Mouse (Mus musculus) forebrain, embryonic 14.5 days (tissue): ENCODE data around the gene Tbc1d10c. TPM values are rescaled to one million over a fixed set of nuclear protein-coding genes. Genes with fewer than 3 reads are reported as not detected.

Experiments
- ATAC-seq: fragments of 200-750 bp; cut with Nextera tagmentation; 2 replicates; pipeline ENCODE4 v1.8.0; 2017; ENCODE audit warnings: mild to moderate bottlenecking, moderate library complexity
- DNase-seq: peaks from one replicate; pipeline ENCODE4 v3.0.0-alpha.2; 2015; ENCODE audit warnings: low spot score
- H3K27ac ChIP-seq: fragments of 300-500 bp; sonication (generic); 2 replicates; pipeline ENCODE4 v1.5.1; 2014; ENCODE audit warnings: low read depth, mild to moderate bottlenecking, control low read depth, low read length, moderate library complexity
- H3K27me3 ChIP-seq: fragments of 300-500 bp; sonication (generic); replicated peaks from 2 replicates; pipeline ENCODE4 v1.6.1; 2014; ENCODE audit warnings: low read length, control low read depth, mixed read lengths; ENCODE audit not compliant: control insufficient read depth, insufficient read depth
- H3K36me3 ChIP-seq: fragments of 300-500 bp; sonication (generic); 2 replicates; pipeline ENCODE4 v1.6.1; 2014; ENCODE audit warnings: low read length, control low read depth; ENCODE audit not compliant: control insufficient read depth, insufficient read depth
- H3K4me1 ChIP-seq: fragments of 300-500 bp; sonication (generic); 2 replicates; pipeline ENCODE4 v1.6.1; 2014; ENCODE audit warnings: antibody characterized with exemption, low read length, control low read depth; ENCODE audit not compliant: control insufficient read depth, insufficient read depth
- H3K4me2 ChIP-seq: fragments of 300-500 bp; sonication (generic); 2 replicates; pipeline ENCODE4 v1.6.1; 2014; ENCODE audit warnings: mild to moderate bottlenecking, control low read depth, low read length
- H3K4me3 ChIP-seq: fragments of 300-500 bp; sonication (generic); 2 replicates; pipeline ENCODE4 v1.5.1; 2014; ENCODE audit warnings: low read depth, low read length, control low read depth
- H3K9ac ChIP-seq: fragments of 300-500 bp; sonication (generic); 2 replicates; pipeline ENCODE4 v1.6.1; 2014; ENCODE audit warnings: mild to moderate bottlenecking, low read length, control low read depth, moderate library complexity
- H3K9me3 ChIP-seq: fragments of 300-500 bp; sonication (generic); replicated peaks from 2 replicates; pipeline ENCODE4 v1.6.1; 2016; ENCODE audit warnings: low read length, control low read depth, mixed read lengths; ENCODE audit not compliant: control insufficient read depth
- WGBS: fragments of 180-500 bp; shearing (Covaris S2); extraction: QIAGEN DNeasy Blood & Tissue Kit; methylation state at CpG from one replicate; pipeline ENCODE4 v1.1.7; 2014; 5-methylcytosine and 5-hydroxymethylcytosine counted together
- polyA plus RNA-seq: library from polyadenylated mRNA; unstranded; fragments of >200 nt; fragmentation: Nextera tagmentation; extraction: Ambion mirVana; gene quantifications from 2 replicates; pipeline ENCODE4 v1.2.1, GENCODE M21; 2014

Gene Tbc1d10c
- polyA plus RNA-seq, 1 experiment from 2014 or later: 0.52 TPM

GRCm38 (mm10) chr19:4218784-4219183 lies 27.7 kb upstream of the Tbc1d10c start:
- Histone ChIP-seq H3K27ac (no peak overlapping the region), H3K9me3 (no peaks in the 10 kb centered on the region), H3K27me3 (peaks cover 26% of the 10 kb centered on the region), H3K36me3 (no peaks in the 10 kb centered on the region), H3K4me2 (no peak overlapping the region), H3K9ac (no peak overlapping the region), H3K4me1 (peaks cover 21% of the 10 kb centered on the region), H3K4me3 (no peak overlapping the region)
- 72% methylated on average over 1 of the region's 1 CpGs for WGBS
- ATAC-seq (no peak), DNase-seq (no peak)

- no peak for ATAC-seq
- Histone ChIP-seq H3K4me1 (peaks cover 21% of the 10 kb centered on the region), H3K27me3 (peaks cover 27% of the 10 kb centered on the region), H3K9ac (no peak overlapping the region), H3K36me3 (no peaks in the 10 kb centered on the region), H3K4me3 (no peak overlapping the region), H3K4me2 (no peak overlapping the region), H3K9me3 (no peaks in the 10 kb centered on the region), H3K27ac (no peak overlapping the region)
- WGBS: 84% methylated on average over 11 of the region's 11 CpGs
- DNase-seq: no peak
Measured at GRCm38 (mm10) chr19:4218293-4218692, 27.2 kb upstream of the Tbc1d10c start.

GRCm38 (mm10) chr19:4217855-4218254 lies 26.8 kb upstream of the Tbc1d10c start:
- no peak overlapping the region for H3K27ac ChIP-seq
- ATAC-seq (no peak), DNase-seq (no peak)
- 32% methylated on average over 3 of the region's 3 CpGs for WGBS
- H3K4me1 ChIP-seq: peaks cover 21% of the 10 kb centered on the region
- peaks cover 31% of the 10 kb centered on the region for H3K27me3 ChIP-seq
- H3K9ac ChIP-seq: no peak overlapping the region
- H3K4me3 ChIP-seq: no peak overlapping the region
- H3K36me3 ChIP-seq: no peaks in the 10 kb centered on the region
- no peaks in the 10 kb centered on the region for H3K9me3 ChIP-seq
- no peak overlapping the region for H3K4me2 ChIP-seq

GRCm38 (mm10) chr19:4217140-4217539 lies 26.1 kb upstream of the Tbc1d10c start:
- ATAC-seq: no peak
- H3K27me3 ChIP-seq: peaks cover 37% of the 10 kb centered on the region
- no peak for DNase-seq

GRCm38 (mm10) chr19:4216041-4216685 lies 25.1 kb upstream of the Tbc1d10c start:
- Histone ChIP-seq H3K9ac (peak overlapping the region; percentile 21; the same call in 1 of the 2 replicates), H3K4me3 (no peak overlapping the region), H3K9me3 (no peaks in the 10 kb centered on the region), H3K4me2 (0 out of 2 replicates have a peak overlapping the region, but pooled peaks have one; percentile 7), H3K27me3 (peaks cover 41% of the 10 kb centered on the region), H3K4me1 (peaks cover 21% of the 10 kb centered on the region), H3K36me3 (no peaks in the 10 kb centered on the region), H3K27ac (no peak overlapping the region)
- WGBS: 30% methylated on average over 14 of the region's 14 CpGs
- DNase-seq: peak; percentile 52
- no peak for ATAC-seq

More at GRCm38 (mm10) chr19:4217140-4217539, 26.1 kb upstream of the Tbc1d10c start:
- Histone ChIP-seq H3K9me3 (no peaks in the 10 kb centered on the region), H3K4me3 (no peak overlapping the region), H3K4me2 (no peak overlapping the region), H3K9ac (no peak overlapping the region), H3K27ac (no peak overlapping the region), H3K36me3 (no peaks in the 10 kb centered on the region), H3K4me1 (peaks cover 21% of the 10 kb centered on the region)
- 7% methylated on average over 5 of the region's 5 CpGs for WGBS

- Histone ChIP-seq H3K4me3 (peak overlapping the region; percentile 51), H3K9ac (peak overlapping the region; percentile 69), H3K36me3 (no peaks in the 10 kb centered on the region), H3K9me3 (no peaks in the 10 kb centered on the region), H3K4me2 (peak overlapping the region; percentile 94), H3K27me3 (peaks cover 41% of the 10 kb centered on the region), H3K4me1 (peaks cover 16% of the 10 kb centered on the region), H3K27ac (no peak overlapping the region)
- ATAC-seq (no peak), DNase-seq (no peak)
- 2% methylated on average over 13 of the region's 21 CpGs for WGBS
Measured at GRCm38 (mm10) chr19:4215451-4215840, 24.4 kb upstream of the Tbc1d10c start.

GRCm38 (mm10) chr19:4214771-4215450 lies 23.8 kb upstream of the Tbc1d10c start:
- Histone ChIP-seq H3K4me3 (peak overlapping the region; percentile 51), H3K36me3 (no peaks in the 10 kb centered on the region), H3K9me3 (no peaks in the 10 kb centered on the region), H3K4me2 (peak overlapping the region; percentile 94), H3K27me3 (peaks cover 41% of the 10 kb centered on the region), H3K9ac (peak overlapping the region; percentile 69), H3K4me1 (peaks cover 15% of the 10 kb centered on the region), H3K27ac (no peak overlapping the region)
- peak; percentile 32; the same call in 1 of the 2 replicates for ATAC-seq
- WGBS: under 1% methylated on average over 51 of the region's 81 CpGs
- DNase-seq: no peak

GRCm38 (mm10) chr19:4214071-4214770 lies 23.1 kb upstream of the Tbc1d10c start, which contains the start of the genes Clcf1 and AC109138.7:
Gene Clcf1 (plus strand): TSS chr19:4214238.
Gene AC109138.7 (plus strand): TSS chr19:4214357.
- H3K4me1 ChIP-seq: peaks cover 15% of the 10 kb centered on the region
- ATAC-seq (peak; percentile 61), DNase-seq (no peak)
- H3K36me3 ChIP-seq: no peaks in the 10 kb centered on the region
- H3K9me3 ChIP-seq: no peaks in the 10 kb centered on the region
- peaks cover 41% of the 10 kb centered on the region for H3K27me3 ChIP-seq
- H3K27ac ChIP-seq: no peak within 1 kb of the TSS
- peak within 1 kb of the TSS; percentile 51 for H3K4me3 ChIP-seq
- H3K9ac ChIP-seq: peak within 1 kb of the TSS; percentile 69
- WGBS: under 1% methylated on average over 45 of the region's 49 CpGs
- peak within 1 kb of the TSS; percentile 94 for H3K4me2 ChIP-seq
